Mouse (Mus musculus) liver, adult 2 months (tissue): ENCODE measurements around the gene Ciz1. TPM values are rescaled to one million over a fixed set of nuclear protein-coding genes. Genes with fewer than 3 reads are reported as not detected.
"Not testable (repeated sequence)": the region's sequence is repeated elsewhere in the genome, so short reads cannot be mapped to it uniquely, and the experiment has no call there.

Experiments
- DNase-seq: peaks from one replicate; pipeline ENCODE4 v3.0.0-alpha.2; 2011; ENCODE audit warnings: low read depth, low spot score; ENCODE audit errors: extremely low read depth
- H3K27ac ChIP-seq: fragments of 200-500 bp; replicated peaks from 2 replicates; pipeline ENCODE4 v1.5.1; 2012; ENCODE audit warnings: low read depth, mild to moderate bottlenecking, control low read depth, inconsistent platforms, low read length; ENCODE audit not compliant: insufficient read depth
- H3K27me3 ChIP-seq: fragments of 200-500 bp; 2 replicates; pipeline ENCODE4 v1.6.1; 2012; ENCODE audit warnings: mild to moderate bottlenecking, moderate library complexity, low read length, inconsistent platforms; ENCODE audit not compliant: control insufficient read depth, insufficient read depth
- H3K36me3 ChIP-seq: fragments of 200-500 bp; 2 replicates; pipeline ENCODE4 v1.6.1; 2012; ENCODE audit warnings: low read length, inconsistent platforms; ENCODE audit not compliant: control insufficient read depth, insufficient read depth
- H3K4me1 ChIP-seq: fragments of 200-500 bp; 2 replicates; pipeline ENCODE4 v1.6.1; 2011; ENCODE audit warnings: low read length; ENCODE audit not compliant: control insufficient read depth, insufficient read depth
- H3K4me3 ChIP-seq: fragments of 200-500 bp; 2 replicates; pipeline ENCODE4 v1.5.1; 2011; ENCODE audit warnings: low read depth, mild to moderate bottlenecking, control low read depth, low read length, moderate library complexity; ENCODE audit not compliant: insufficient read depth
- H3K79me2 ChIP-seq: fragments of 200-500 bp; 2 replicates; pipeline ENCODE4 v1.6.1; 2012; ENCODE audit warnings: inconsistent platforms, mild to moderate bottlenecking, low read length, moderate library complexity; ENCODE audit not compliant: control insufficient read depth, insufficient read depth
- H3K9ac ChIP-seq: fragments of 200-500 bp; 2 replicates; pipeline ENCODE4 v1.6.1; 2012; ENCODE audit warnings: low read depth, mild to moderate bottlenecking, control low read depth, inconsistent platforms, low read length
- CTCF ChIP-seq: fragments of 200-500 bp; IDR thresholded peaks from 2 replicates; pipeline ENCODE4 v1.5.1; 2011; ENCODE audit warnings: low read depth, low read length, control low read depth
- POLR2A ChIP-seq: fragments of 200-500 bp; IDR thresholded peaks from 2 replicates; pipeline ENCODE4 v1.6.1; 2011; ENCODE audit warnings: low read length, control low read depth; ENCODE audit not compliant: insufficient read depth; ENCODE audit errors: extremely low read depth
- WGBS: fragments of 180-500 bp; shearing (Covaris S2); methylation state at CpG from one replicate; pipeline ENCODE4 v1.1.7; 2018; 5-methylcytosine and 5-hydroxymethylcytosine counted together
- polyA plus RNA-seq: library from polyadenylated mRNA; depleted of rRNA; stranded (reverse); fragments of >200 nt; gene quantifications from 2 replicates; pipeline ENCODE4 v1.2.3, GENCODE M21; 2012
- total RNA-seq: library from RNA; depleted of rRNA; stranded (reverse); fragments of >200 nt; gene quantifications from 2 replicates; pipeline ENCODE4 v1.2.3, GENCODE M21; 2014

Gene Ciz1
- total and polyA plus RNA-seq, 2 experiments = 9.5 to 71.7 TPM

DNA sequence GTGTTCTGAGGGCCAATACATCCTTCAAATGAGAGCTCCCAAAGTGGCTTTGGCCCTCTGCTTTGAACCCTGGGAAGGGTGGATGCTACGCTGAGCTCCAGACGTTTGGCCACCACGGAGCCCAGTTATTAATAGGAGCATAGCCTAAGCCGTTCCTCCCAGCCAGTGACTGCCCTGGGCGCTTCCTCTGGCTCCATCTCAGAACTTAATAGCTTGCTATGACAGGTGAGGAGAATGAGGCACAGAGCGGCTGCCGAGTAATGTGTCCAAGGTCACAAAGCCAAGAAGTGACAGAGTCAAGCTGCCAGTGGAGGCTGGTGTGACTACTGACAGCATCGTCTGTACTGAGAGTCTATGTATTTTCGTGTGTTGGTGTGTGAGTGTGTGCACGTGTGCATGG lies 4.1 kb downstream of the Ciz1 start:
- DNase-seq = no peak
- no peak overlapping the region for H3K9ac ChIP-seq
- no peak for TF ChIP-seq CTCF
- TF ChIP-seq POLR2A = no peak
- no peaks in the 10 kb centered on the region for H3K79me2 ChIP-seq
- WGBS = 84% methylated on average over 10 of the region's 10 CpGs
- no peaks in the 10 kb centered on the region for H3K36me3 ChIP-seq
- H3K27ac ChIP-seq = no peak overlapping the region
- peaks cover 12% of the 10 kb centered on the region; the same call in 1 of the 2 replicates for H3K27me3 ChIP-seq
- no peaks in the 10 kb centered on the region for H3K4me1 ChIP-seq
- H3K4me3 ChIP-seq = no peak overlapping the region

DNA sequence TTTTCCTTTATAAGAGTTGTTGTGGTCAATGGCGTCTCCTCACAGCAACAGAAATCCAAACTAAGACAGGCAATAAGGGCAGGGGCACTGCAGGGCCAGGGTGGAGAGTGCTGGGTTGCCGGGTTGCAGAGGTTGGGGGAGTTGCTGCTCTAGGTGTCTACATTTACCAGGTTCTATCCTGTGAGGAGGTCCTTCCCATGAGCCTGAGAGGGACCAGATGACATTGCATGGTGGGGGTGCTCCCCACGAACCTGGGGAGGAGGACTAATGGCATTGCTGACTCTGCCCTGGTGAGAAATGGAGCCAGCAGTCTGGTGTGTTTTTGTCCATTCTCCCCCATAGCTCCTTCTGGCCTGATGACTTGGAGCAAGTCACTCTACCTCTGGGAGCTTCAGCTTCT lies 5.6 kb downstream of the Ciz1 start:
- WGBS = 76% methylated on average over 3 of the region's 3 CpGs
- peaks cover 4% of the 10 kb centered on the region; the same call in 1 of the 2 replicates for H3K4me1 ChIP-seq
- no peak overlapping the region for H3K9ac ChIP-seq
- no peak overlapping the region for H3K27ac ChIP-seq
- no peaks in the 10 kb centered on the region for H3K79me2 ChIP-seq
- H3K4me3 ChIP-seq = no peak overlapping the region
- no peak for TF ChIP-seq POLR2A
- TF ChIP-seq CTCF = no peak
- H3K36me3 ChIP-seq = no peaks in the 10 kb centered on the region
- DNase-seq = no peak
- H3K27me3 ChIP-seq = peaks cover 3% of the 10 kb centered on the region; the same call in 1 of the 2 replicates

DNA sequence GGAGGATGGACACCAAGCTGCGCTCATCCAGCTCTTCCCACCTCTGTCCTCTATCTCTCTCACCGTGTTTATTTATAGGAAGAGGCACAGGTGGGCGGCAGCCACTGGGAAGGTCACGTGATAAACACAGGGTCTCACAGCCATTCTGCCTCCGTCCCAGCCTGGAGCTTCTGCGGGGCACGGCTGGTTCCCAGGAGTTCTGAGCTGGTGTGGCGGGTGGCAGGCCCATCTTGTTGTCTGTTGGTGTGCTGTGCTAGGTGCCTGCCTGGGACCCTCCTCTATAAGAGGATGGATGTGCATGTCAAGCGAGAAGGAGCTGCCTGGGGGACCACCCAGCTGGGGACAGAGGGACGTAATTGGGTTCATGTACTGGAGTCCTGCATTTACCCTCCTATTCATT lies 6.3 kb downstream of the Ciz1 start:
- Histone ChIP-seq H3K36me3 (no peaks in the 10 kb centered on the region), H3K27ac (no peak overlapping the region), H3K79me2 (no peaks in the 10 kb centered on the region), H3K27me3 (no peaks in the 10 kb centered on the region), H3K4me1 (peaks cover 4% of the 10 kb centered on the region; the same call in 1 of the 2 replicates), H3K4me3 (no peak overlapping the region), H3K9ac (no peak overlapping the region)
- no peak for TF ChIP-seq CTCF
- no peak for TF ChIP-seq POLR2A
- 84% methylated on average over 10 of the region's 10 CpGs for WGBS
- no peak for DNase-seq

DNA sequence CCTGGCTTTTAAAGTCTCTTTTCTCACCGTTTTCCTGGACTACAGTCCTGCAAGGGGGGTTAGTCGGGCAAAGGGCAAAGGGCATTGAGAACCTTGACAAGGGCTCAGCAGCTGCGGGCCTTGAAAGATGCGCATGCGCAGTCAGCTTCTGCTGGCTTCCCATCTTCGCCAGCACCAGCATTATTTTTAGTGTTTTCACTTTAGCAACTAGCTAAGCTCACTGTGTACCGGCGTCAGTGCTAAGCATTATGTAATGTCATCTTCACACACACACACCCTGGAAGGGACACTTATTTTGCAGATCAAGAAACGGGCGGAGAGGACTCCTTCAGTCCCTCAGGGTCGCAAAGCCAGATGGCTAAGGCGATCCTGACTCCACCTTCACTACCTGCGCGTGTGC lies 8.6 kb downstream of the Ciz1 start:
- peak overlapping the region; percentile 93 for H3K27ac ChIP-seq
- 3% methylated on average over 14 of the region's 14 CpGs for WGBS

DNA sequence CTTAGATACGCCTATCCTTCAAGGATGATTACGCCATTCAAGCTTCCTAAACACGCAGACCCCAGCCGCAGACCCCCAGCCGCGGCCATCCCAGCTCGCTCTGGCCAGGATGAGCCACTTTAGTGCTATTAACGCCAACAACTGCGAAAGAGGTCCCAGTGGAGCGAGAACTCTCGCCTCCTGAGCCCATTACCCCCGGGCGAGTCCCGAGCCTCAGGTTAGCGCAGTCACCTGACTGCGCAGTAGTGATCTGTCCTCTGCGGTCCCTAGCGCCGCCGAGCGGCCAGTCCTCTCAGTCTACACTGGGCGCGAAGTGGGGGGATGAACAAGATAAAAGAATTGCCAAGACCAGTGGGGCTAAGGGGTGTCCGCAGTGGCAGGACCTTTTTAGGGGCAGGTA lies 9.3 kb downstream of the Ciz1 start:
- H3K27me3 ChIP-seq = no peaks in the 10 kb centered on the region
- TF ChIP-seq POLR2A = peak; percentile 51
- peak; percentile 82 for TF ChIP-seq CTCF

More for the DNA sequence above, 8.6 kb downstream of the Ciz1 start:
- peak overlapping the region; percentile 61 for H3K9ac ChIP-seq
- no peaks in the 10 kb centered on the region for H3K36me3 ChIP-seq
- H3K27me3 ChIP-seq = no peaks in the 10 kb centered on the region
- H3K4me3 ChIP-seq = peak overlapping the region; percentile 46
- peak; percentile 90 for DNase-seq
- TF ChIP-seq CTCF (no peak), POLR2A (no peak)
- H3K79me2 ChIP-seq = peaks cover 3% of the 10 kb centered on the region; the same call in 1 of the 2 replicates
- H3K4me1 ChIP-seq = peaks cover 7% of the 10 kb centered on the region; the same call in 1 of the 2 replicates

GRCm38 (mm10) chr2:32362274-32362673 lies 10.1 kb downstream of the Ciz1 start:
- H3K27me3 ChIP-seq, H3K79me2 ChIP-seq, H3K36me3 ChIP-seq, H3K4me1 ChIP-seq: not testable (repeated sequence)
- peak overlapping the region; percentile 89 for H3K4me3 ChIP-seq
- 18% methylated on average over 5 of the region's 5 CpGs for WGBS
- DNase-seq = peak; percentile 32
- peak overlapping the region; percentile 95 for H3K27ac ChIP-seq
- H3K9ac ChIP-seq = peak overlapping the region; percentile 85

More for the DNA sequence above, 9.3 kb downstream of the Ciz1 start:
- peak; percentile 56 for DNase-seq
- Histone ChIP-seq H3K27ac (peak overlapping the region; percentile 93), H3K79me2 (peaks cover 3% of the 10 kb centered on the region; the same call in 1 of the 2 replicates), H3K4me3 (peak overlapping the region; percentile 86), H3K9ac (peak overlapping the region; percentile 92), H3K4me1 (peaks cover 7% of the 10 kb centered on the region; the same call in 1 of the 2 replicates), H3K36me3 (no peaks in the 10 kb centered on the region)
- WGBS = 2% methylated on average over 24 of the region's 24 CpGs
